Mouse (Mus musculus): ENCODE results near the gene Suclg1.

Suclg1 gene

GRCm38 (mm10) chr6:73248237-73249048 lies at the start of gene Suclg1:
Suclg1 (plus strand) TSS chr6:73248382.
- in situ Hi-C loops (cut with MboI; ENCODE audit: low sequenced_read_pairs) = no loop called here

- in situ Hi-C loops (cut with MboI; ENCODE audit: low sequenced_read_pairs) = no loop called here
These were observed 44.5 kb upstream of the Suclg1 start for GRCm38 (mm10) chr6:73203724-73204123.

- in situ Hi-C loops (cut with MboI; ENCODE audit: low sequenced_read_pairs) = no loop called here
These were observed 43.2 kb upstream of the Suclg1 start for GRCm38 (mm10) chr6:73204937-73205336.

GRCm38 (mm10) chr6:73209598-73209997 lies 38.6 kb upstream of the Suclg1 start:
- in situ Hi-C loops (cut with MboI; ENCODE audit: low sequenced_read_pairs) = no loop called here

GRCm38 (mm10) chr6:73210445-73210972 lies 37.7 kb upstream of the Suclg1 start:
- in situ Hi-C loops (cut with MboI; ENCODE audit: low sequenced_read_pairs) = no loop called here

GRCm38 (mm10) chr6:73211036-73211435 lies 37.1 kb upstream of the Suclg1 start:
- in situ Hi-C loops (cut with MboI; ENCODE audit: low sequenced_read_pairs) = no loop called here

GRCm38 (mm10) chr6:73211602-73212001 lies 36.6 kb upstream of the Suclg1 start:
- in situ Hi-C loops (cut with MboI; ENCODE audit: low sequenced_read_pairs) = no loop called here

- in situ Hi-C loops (cut with MboI; ENCODE audit: low sequenced_read_pairs) = loop anchor here (10.0 kb wide), 2 partner anchors 197 to 277 kb away; no protein-coding TSS in a partner anchor
These were observed 26.8 kb upstream of the Suclg1 start, which contains the start of gene Dnah6 for GRCm38 (mm10) chr6:73221189-73221957. Dnah6 (minus strand) TSS chr6:73221651.

GRCm38 (mm10) chr6:73221958-73222735 lies 26.0 kb upstream of the Suclg1 start:
- in situ Hi-C loops (cut with MboI; ENCODE audit: low sequenced_read_pairs) = loop anchor here (10.0 kb wide), 2 partner anchors 197 to 277 kb away; no protein-coding TSS in a partner anchor

GRCm38 (mm10) chr6:73222841-73223526 lies 25.2 kb upstream of the Suclg1 start:
- in situ Hi-C loops (cut with MboI; ENCODE audit: low sequenced_read_pairs) = loop anchor here (10.0 kb wide), 2 partner anchors 198 to 278 kb away; no protein-coding TSS in a partner anchor

- in situ Hi-C loops (cut with MboI; ENCODE audit: low sequenced_read_pairs) = loop anchor here (10.0 kb wide), 2 partner anchors 203 to 283 kb away; no protein-coding TSS in a partner anchor
These were observed 20.6 kb upstream of the Suclg1 start for GRCm38 (mm10) chr6:73227376-73228158.

- in situ Hi-C loops (cut with MboI; ENCODE audit: low sequenced_read_pairs) = loop anchor here (10.0 kb wide), 2 partner anchors 204 to 284 kb away; no protein-coding TSS in a partner anchor
These were observed 19.8 kb upstream of the Suclg1 start for GRCm38 (mm10) chr6:73228408-73228807.

GRCm38 (mm10) chr6:73228881-73229280 lies 19.3 kb upstream of the Suclg1 start:
- in situ Hi-C loops (cut with MboI; ENCODE audit: low sequenced_read_pairs) = loop anchor here (10.0 kb wide), 2 partner anchors 204 to 284 kb away; no protein-coding TSS in a partner anchor

GRCm38 (mm10) chr6:73232152-73232584 lies 16.0 kb upstream of the Suclg1 start:
- in situ Hi-C loops (cut with MboI; ENCODE audit: low sequenced_read_pairs) = no loop called here

GRCm38 (mm10) chr6:73233202-73233726 lies 14.9 kb upstream of the Suclg1 start:
- in situ Hi-C loops (cut with MboI; ENCODE audit: low sequenced_read_pairs) = no loop called here

GRCm38 (mm10) chr6:73234302-73234900 lies 13.8 kb upstream of the Suclg1 start:
- in situ Hi-C loops (cut with MboI; ENCODE audit: low sequenced_read_pairs) = no loop called here

- in situ Hi-C loops (cut with MboI; ENCODE audit: low sequenced_read_pairs) = no loop called here
These were observed 12.5 kb upstream of the Suclg1 start for GRCm38 (mm10) chr6:73235650-73236049.

- in situ Hi-C loops (cut with MboI; ENCODE audit: low sequenced_read_pairs) = no loop called here
These were observed 1.4 kb upstream of the Suclg1 start for GRCm38 (mm10) chr6:73246821-73247220.
